Mouse (Mus musculus): ENCODE results near the gene Rpl36a.

DNA sequence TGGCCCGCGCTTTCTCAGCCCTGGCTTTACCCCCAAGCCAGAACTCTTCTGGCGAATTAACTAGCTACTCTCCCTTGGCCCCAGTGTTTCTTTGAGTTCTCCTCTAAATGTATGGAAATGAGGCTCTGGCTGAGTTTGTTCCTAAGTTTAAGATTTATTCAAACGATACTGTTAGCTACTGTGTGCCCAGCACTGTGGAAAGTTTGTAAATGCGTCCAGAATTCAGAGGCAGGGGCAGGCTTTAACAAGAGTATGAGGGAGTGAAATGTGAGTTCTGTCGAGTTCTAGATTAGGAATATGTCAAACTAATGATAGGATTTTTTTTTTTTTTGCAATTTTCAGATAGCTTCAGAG, 43.5 kb upstream of the Rpl36a start:
- no peak for TF ChIP-seq CTCF (IDR thresholded peaks at IDR 0.05; ENCODE audit: low read depth, low read length)
- TF ChIP-seq GATA1 (IDR thresholded peaks at IDR 0.05; ENCODE audit: borderline replicate concordance, low read length) = no peak

All from G1E (cell line).